Mouse (Mus musculus): ENCODE measurements around the gene Ccdc6. TPM values are rescaled to one million over a fixed set of nuclear protein-coding genes. Genes with fewer than 3 reads are reported as not detected.

Ccdc6 gene
- total and polyA plus RNA-seq, 3 experiments: 14.3 to 28.5 (median 26.3) TPM

- no peaks in the 10 kb centered on the region for H3K27me3 ChIP-seq (ENCODE audit: control insufficient read depth, insufficient read depth, low read length)
- no peaks in the 10 kb centered on the region; the same call in 1 of the 2 replicates for H3K4me1 ChIP-seq (ENCODE audit: control insufficient read depth, insufficient read depth, low read length)
- H3K27ac ChIP-seq: no peak overlapping the region
- H3K36me3 ChIP-seq (ENCODE audit: control insufficient read depth, insufficient read depth, low read length): no peaks in the 10 kb centered on the region
- H3K4me3 ChIP-seq: no peak overlapping the region
- DNase-seq: peak in 1 of 2 experiments; percentile 24
- H3K9ac ChIP-seq (ENCODE audit: low read depth, low read length): no peak overlapping the region
- H3K79me2 ChIP-seq (replicated peaks; ENCODE audit: control insufficient read depth, insufficient read depth, low read length): 0 out of 2 replicates have a peak, but pooled peaks cover 1% of the 10 kb centered on the region
- TF ChIP-seq POLR2A (IDR thresholded peaks at IDR 0.05; ENCODE audit: insufficient read depth, low read depth, low read length) (no peak), CTCF (IDR thresholded peaks at IDR 0.05) (peak; percentile 74), EP300 (IDR thresholded peaks at IDR 0.05; ENCODE audit: insufficient read depth, low read depth, low read length) (0 out of 2 replicates have a peak, but pooled peaks have one; percentile 29)
- intact Hi-C loops (cut with DNase I): loop anchor here (5.0 kb wide), 1 partner anchor 144 kb away; no protein-coding TSS in a partner anchor
- WGBS: 31% methylated on average over 6 of the region's 6 CpGs
Observed at GRCm38 (mm10) chr10:70165877-70166276, 69.0 kb downstream of the Ccdc6 start.

- H3K4me1 ChIP-seq (ENCODE audit: control insufficient read depth, insufficient read depth, low read length): no peaks in the 10 kb centered on the region; the same call in 1 of the 2 replicates
- H3K4me3 ChIP-seq: no peak overlapping the region
- WGBS: 65% methylated on average over 5 of the region's 5 CpGs
- H3K36me3 ChIP-seq (ENCODE audit: control insufficient read depth, insufficient read depth, low read length): no peaks in the 10 kb centered on the region
- 0 out of 2 replicates have a peak, but pooled peaks cover 1% of the 10 kb centered on the region for H3K79me2 ChIP-seq (replicated peaks; ENCODE audit: control insufficient read depth, insufficient read depth, low read length)
- no peak for DNase-seq
- TF ChIP-seq POLR2A (IDR thresholded peaks at IDR 0.05; ENCODE audit: insufficient read depth, low read depth, low read length) (no peak), EP300 (IDR thresholded peaks at IDR 0.05; ENCODE audit: insufficient read depth, low read depth, low read length) (no peak), CTCF (IDR thresholded peaks at IDR 0.05) (no peak)
- H3K9ac ChIP-seq (ENCODE audit: low read depth, low read length): no peak overlapping the region
- H3K27me3 ChIP-seq (ENCODE audit: control insufficient read depth, insufficient read depth, low read length): no peaks in the 10 kb centered on the region
- intact Hi-C loops (cut with DNase I): loop anchor here (5.0 kb wide), 1 partner anchor 144 kb away; no protein-coding TSS in a partner anchor
- no peak overlapping the region for H3K27ac ChIP-seq
Observed at GRCm38 (mm10) chr10:70166427-70166826, 69.5 kb downstream of the Ccdc6 start.

GRCm38 (mm10) chr10:70167625-70168024 lies 70.7 kb downstream of the Ccdc6 start:
- Histone ChIP-seq H3K27ac (no peak overlapping the region), H3K36me3 (ENCODE audit: control insufficient read depth, insufficient read depth, low read length) (no peaks in the 10 kb centered on the region), H3K9ac (ENCODE audit: low read depth, low read length) (no peak overlapping the region), H3K79me2 (replicated peaks; ENCODE audit: control insufficient read depth, insufficient read depth, low read length) (0 out of 2 replicates have a peak, but pooled peaks cover 1% of the 10 kb centered on the region), H3K4me3 (no peak overlapping the region), H3K27me3 (ENCODE audit: control insufficient read depth, insufficient read depth, low read length) (no peaks in the 10 kb centered on the region), H3K4me1 (ENCODE audit: control insufficient read depth, insufficient read depth, low read length) (no peaks in the 10 kb centered on the region; the same call in 1 of the 2 replicates)
- TF ChIP-seq EP300 (IDR thresholded peaks at IDR 0.05; ENCODE audit: insufficient read depth, low read depth, low read length) (no peak), CTCF (IDR thresholded peaks at IDR 0.05) (no peak), POLR2A (IDR thresholded peaks at IDR 0.05; ENCODE audit: insufficient read depth, low read depth, low read length) (no peak)
- WGBS: 69% methylated on average over 11 of the region's 11 CpGs
- no peak for DNase-seq
- intact Hi-C loops (cut with DNase I): loop anchor here (5.0 kb wide), 1 partner anchor 145 kb away; no protein-coding TSS in a partner anchor

- H3K27ac ChIP-seq: no peak overlapping the region
- H3K4me1 ChIP-seq (ENCODE audit: control insufficient read depth, insufficient read depth, low read length): no peaks in the 10 kb centered on the region; the same call in 1 of the 2 replicates
- H3K9ac ChIP-seq (ENCODE audit: low read depth, low read length): no peak overlapping the region
- no peak for DNase-seq
- H3K27me3 ChIP-seq (ENCODE audit: control insufficient read depth, insufficient read depth, low read length): no peaks in the 10 kb centered on the region
- H3K36me3 ChIP-seq (ENCODE audit: control insufficient read depth, insufficient read depth, low read length): no peaks in the 10 kb centered on the region
- H3K4me3 ChIP-seq: no peak overlapping the region
- WGBS: 90% methylated on average over 13 of the region's 13 CpGs
- TF ChIP-seq POLR2A (IDR thresholded peaks at IDR 0.05; ENCODE audit: insufficient read depth, low read depth, low read length) (no peak), EP300 (IDR thresholded peaks at IDR 0.05; ENCODE audit: insufficient read depth, low read depth, low read length) (no peak), CTCF (IDR thresholded peaks at IDR 0.05) (no peak)
- intact Hi-C loops (cut with DNase I): loop anchor here (5.0 kb wide), 1 partner anchor 146 kb away; no protein-coding TSS in a partner anchor
- H3K79me2 ChIP-seq (replicated peaks; ENCODE audit: control insufficient read depth, insufficient read depth, low read length): 0 out of 2 replicates have a peak, but pooled peaks cover 1% of the 10 kb centered on the region
Observed at GRCm38 (mm10) chr10:70168396-70168795, 71.5 kb downstream of the Ccdc6 start.

GRCm38 (mm10) chr10:70169044-70169443 lies 72.1 kb downstream of the Ccdc6 start:
- DNase-seq: peak in 1 of 2 experiments; percentile 55
- Histone ChIP-seq H3K4me1 (ENCODE audit: control insufficient read depth, insufficient read depth, low read length) (no peaks in the 10 kb centered on the region; the same call in 1 of the 2 replicates), H3K4me3 (no peak overlapping the region), H3K79me2 (replicated peaks; ENCODE audit: control insufficient read depth, insufficient read depth, low read length) (0 out of 2 replicates have a peak, but pooled peaks cover 1% of the 10 kb centered on the region), H3K27me3 (ENCODE audit: control insufficient read depth, insufficient read depth, low read length) (no peaks in the 10 kb centered on the region), H3K9ac (ENCODE audit: low read depth, low read length) (no peak overlapping the region), H3K36me3 (ENCODE audit: control insufficient read depth, insufficient read depth, low read length) (no peaks in the 10 kb centered on the region), H3K27ac (no peak overlapping the region)
- intact Hi-C loops (cut with DNase I): loop anchor here (5.0 kb wide), 1 partner anchor 147 kb away; no protein-coding TSS in a partner anchor
- WGBS: 57% methylated on average over 18 of the region's 18 CpGs
- no peak for TF ChIP-seq POLR2A (IDR thresholded peaks at IDR 0.05; ENCODE audit: insufficient read depth, low read depth, low read length)
- 0 out of 2 replicates have a peak, but pooled peaks have one; percentile 45 for TF ChIP-seq EP300 (IDR thresholded peaks at IDR 0.05; ENCODE audit: insufficient read depth, low read depth, low read length)
- TF ChIP-seq CTCF (IDR thresholded peaks at IDR 0.05): no peak

- H3K36me3 ChIP-seq (ENCODE audit: control insufficient read depth, insufficient read depth, low read length): no peaks in the 10 kb centered on the region
- TF ChIP-seq EP300 (IDR thresholded peaks at IDR 0.05; ENCODE audit: insufficient read depth, low read depth, low read length): no peak
- TF ChIP-seq CTCF (IDR thresholded peaks at IDR 0.05): peak; percentile 92
- no peak for TF ChIP-seq POLR2A (IDR thresholded peaks at IDR 0.05; ENCODE audit: insufficient read depth, low read depth, low read length)
- intact Hi-C loops (cut with DNase I): loop anchor here (2.0 kb wide), 1 partner anchor 123 kb away; no protein-coding TSS in a partner anchor
Observed at GRCm38 (mm10) chr10:70173314-70173713, 76.4 kb downstream of the Ccdc6 start.

More at GRCm38 (mm10) chr10:70173314-70173713, 76.4 kb downstream of the Ccdc6 start:
- H3K9ac ChIP-seq (ENCODE audit: low read depth, low read length): no peak overlapping the region
- no peaks in the 10 kb centered on the region for H3K27me3 ChIP-seq (ENCODE audit: control insufficient read depth, insufficient read depth, low read length)
- no peak overlapping the region for H3K4me3 ChIP-seq
- H3K79me2 ChIP-seq (replicated peaks; ENCODE audit: control insufficient read depth, insufficient read depth, low read length): no peaks in the 10 kb centered on the region
- H3K4me1 ChIP-seq (ENCODE audit: control insufficient read depth, insufficient read depth, low read length): no peaks in the 10 kb centered on the region; the same call in 1 of the 2 replicates
- H3K27ac ChIP-seq: no peak overlapping the region
- 53% methylated on average over 3 of the region's 3 CpGs for WGBS
- peak; percentile 55 to 76 for DNase-seq
